Mouse (Mus musculus) lung, postnatal 25 days (tissue): ENCODE data around the gene Magohb.
"Not testable (repeated sequence)": the region's sequence is repeated elsewhere in the genome, so short reads cannot be mapped to it uniquely, and the experiment has no call there.

Experiments used
- DNase-seq: peaks from one replicate; pipeline ENCODE4 v3.0.0; 2022; ENCODE audit warnings: low spot score

The Magohb gene

GRCm38 (mm10) chr6:131292991-131293788 is at the start of gene Magohb:
Magohb (minus strand) TSS chr6:131293244.
- DNase-seq = peak; percentile 82

- no peak for DNase-seq
These were observed 47.0 kb upstream of the Magohb start for GRCm38 (mm10) chr6:131340082-131340481.

- DNase-seq = no peak
These were observed 46.3 kb upstream of the Magohb start for GRCm38 (mm10) chr6:131339309-131339708.

GRCm38 (mm10) chr6:131338787-131339186 is 45.7 kb upstream of the Magohb start:
- no peak for DNase-seq

- no peak for DNase-seq
These were observed 34.0 kb upstream of the Magohb start for GRCm38 (mm10) chr6:131327076-131327475.

GRCm38 (mm10) chr6:131321854-131322639 is 29.0 kb upstream of the Magohb start:
- no peak for DNase-seq

GRCm38 (mm10) chr6:131316155-131317101 is 23.4 kb upstream of the Magohb start:
- peak; percentile 20 for DNase-seq

GRCm38 (mm10) chr6:131308031-131308430 is 15.0 kb upstream of the Magohb start:
- no peak for DNase-seq

- DNase-seq = no peak
These were observed 11.7 kb upstream of the Magohb start for GRCm38 (mm10) chr6:131304776-131305175.

GRCm38 (mm10) chr6:131298531-131298930 is 5.5 kb upstream of the Magohb start:
- DNase-seq = no peak

- no peak for DNase-seq
These were observed 1.5 kb upstream of the Magohb start for GRCm38 (mm10) chr6:131294435-131295112.

GRCm38 (mm10) chr6:131293916-131294315 is 872 bp upstream of the Magohb start:
- no peak for DNase-seq

- DNase-seq = no peak
These were observed 611 bp downstream of the Magohb start for GRCm38 (mm10) chr6:131292276-131292990.

GRCm38 (mm10) chr6:131290430-131290829 is 2.6 kb downstream of the Magohb start:
- DNase-seq = no peak

- DNase-seq = not testable (repeated sequence)
These were observed 14.9 kb downstream of the Magohb start for GRCm38 (mm10) chr6:131278160-131278559.

- DNase-seq = no peak
These were observed 16.4 kb downstream of the Magohb start for GRCm38 (mm10) chr6:131276659-131277058.

- DNase-seq = no peak
These were observed 20.7 kb downstream of the Magohb start for GRCm38 (mm10) chr6:131272311-131272710.

GRCm38 (mm10) chr6:131270312-131270711 is 22.7 kb downstream of the Magohb start:
- DNase-seq = no peak

GRCm38 (mm10) chr6:131269599-131269998 is 23.4 kb downstream of the Magohb start:
- no peak for DNase-seq

GRCm38 (mm10) chr6:131264175-131264574 is 28.9 kb downstream of the Magohb start:
- DNase-seq = no peak

- DNase-seq = no peak
These were observed 30.3 kb downstream of the Magohb start for GRCm38 (mm10) chr6:131262778-131263177.
